Mouse (Mus musculus): ENCODE data around the gene Clpp. TPM values are rescaled to one million over a fixed set of nuclear protein-coding genes. Genes with fewer than 3 reads are reported as not detected.

The Clpp gene
- polyA plus RNA-seq (2014; fragmentation: Nextera tagmentation; extraction: Ambion mirVana) = 151 and 166 TPM in 2 replicates

- under 1% methylated on average over 52 of the region's 52 CpGs for WGBS
- Histone ChIP-seq H3K9ac (ENCODE audit: low read length) (peak within 1 kb of the TSS; percentile 87), H3K9me3 (ENCODE audit: control insufficient read depth, low read length) (no peaks in the 10 kb centered on the region), H3K4me2 (ENCODE audit: low read depth, low read length, severe bottlenecking) (peak within 1 kb of the TSS; percentile 77), H3K27ac (ENCODE audit: low read depth, low read length) (peak within 1 kb of the TSS; percentile 41; the same call in 1 of the 2 replicates), H3K4me1 (replicated peaks; ENCODE audit: control insufficient read depth, insufficient read depth, low read length) (peaks cover 4% of the 10 kb centered on the region), H3K4me3 (ENCODE audit: low read depth, low read length) (peak within 1 kb of the TSS; percentile 82), H3K27me3 (ENCODE audit: control insufficient read depth, insufficient read depth, low read length) (no peaks in the 10 kb centered on the region), H3K36me3 (ENCODE audit: control insufficient read depth, insufficient read depth, low read length) (peaks cover 13% of the 10 kb centered on the region; the same call in 1 of the 2 replicates)
- DNase-seq (ENCODE audit: low spot score) (peak; percentile 95), ATAC-seq (replicated peaks; ENCODE audit: low FRiP score) (peak; percentile 95)
These were observed at the start of gene Clpp for GRCm38 (mm10) chr17:56990115-56990746. TSS of gene Clpp (plus strand) at chr17:56990305.

GRCm38 (mm10) chr17:56950915-56951314 is 39.2 kb upstream of the Clpp start:
- Histone ChIP-seq H3K36me3 (ENCODE audit: control insufficient read depth, insufficient read depth, low read length) (no peaks in the 10 kb centered on the region), H3K27ac (ENCODE audit: low read depth, low read length) (no peak overlapping the region), H3K4me1 (replicated peaks; ENCODE audit: control insufficient read depth, insufficient read depth, low read length) (no peaks in the 10 kb centered on the region), H3K4me3 (ENCODE audit: low read depth, low read length) (no peak overlapping the region), H3K9ac (ENCODE audit: low read length) (no peak overlapping the region), H3K27me3 (ENCODE audit: control insufficient read depth, insufficient read depth, low read length) (no peaks in the 10 kb centered on the region), H3K9me3 (ENCODE audit: control insufficient read depth, low read length) (no peaks in the 10 kb centered on the region), H3K4me2 (ENCODE audit: low read depth, low read length, severe bottlenecking) (no peak overlapping the region)
- WGBS = 20% methylated on average over 3 of the region's 3 CpGs
- ATAC-seq (replicated peaks; ENCODE audit: low FRiP score) = no peak
- peak; percentile 76 for DNase-seq (ENCODE audit: low spot score)

- ATAC-seq (replicated peaks; ENCODE audit: low FRiP score) = no peak
These were observed 37.5 kb upstream of the Clpp start for GRCm38 (mm10) chr17:56952639-56953038.

GRCm38 (mm10) chr17:56954871-56955270 is 35.2 kb upstream of the Clpp start:
- Histone ChIP-seq H3K36me3 (ENCODE audit: control insufficient read depth, insufficient read depth, low read length) (no peaks in the 10 kb centered on the region), H3K9me3 (ENCODE audit: control insufficient read depth, low read length) (no peaks in the 10 kb centered on the region), H3K9ac (ENCODE audit: low read length) (no peak overlapping the region), H3K4me3 (ENCODE audit: low read depth, low read length) (no peak overlapping the region), H3K4me2 (ENCODE audit: low read depth, low read length, severe bottlenecking) (no peak overlapping the region), H3K27me3 (ENCODE audit: control insufficient read depth, insufficient read depth, low read length) (no peaks in the 10 kb centered on the region), H3K27ac (ENCODE audit: low read depth, low read length) (no peak overlapping the region), H3K4me1 (replicated peaks; ENCODE audit: control insufficient read depth, insufficient read depth, low read length) (no peaks in the 10 kb centered on the region)
- no peak for ATAC-seq (replicated peaks; ENCODE audit: low FRiP score)
- WGBS = 85% methylated on average over 7 of the region's 7 CpGs
- peak; percentile 33 for DNase-seq (ENCODE audit: low spot score)

More at GRCm38 (mm10) chr17:56952639-56953038, 37.5 kb upstream of the Clpp start:
- DNase-seq (ENCODE audit: low spot score) = no peak
- Histone ChIP-seq H3K36me3 (ENCODE audit: control insufficient read depth, insufficient read depth, low read length) (no peaks in the 10 kb centered on the region), H3K4me1 (replicated peaks; ENCODE audit: control insufficient read depth, insufficient read depth, low read length) (no peaks in the 10 kb centered on the region), H3K9me3 (ENCODE audit: control insufficient read depth, low read length) (no peaks in the 10 kb centered on the region), H3K4me2 (ENCODE audit: low read depth, low read length, severe bottlenecking) (no peak overlapping the region), H3K9ac (ENCODE audit: low read length) (no peak overlapping the region), H3K27me3 (ENCODE audit: control insufficient read depth, insufficient read depth, low read length) (no peaks in the 10 kb centered on the region), H3K4me3 (ENCODE audit: low read depth, low read length) (no peak overlapping the region), H3K27ac (ENCODE audit: low read depth, low read length) (no peak overlapping the region)
- WGBS = 88% methylated on average over 1 of the region's 1 CpGs

- ATAC-seq (replicated peaks; ENCODE audit: low FRiP score) = no peak
- peak; percentile 53 for DNase-seq (ENCODE audit: low spot score)
- no peak overlapping the region for H3K4me3 ChIP-seq (ENCODE audit: low read depth, low read length)
- H3K4me2 ChIP-seq (ENCODE audit: low read depth, low read length, severe bottlenecking) = no peak overlapping the region
- no peak overlapping the region for H3K9ac ChIP-seq (ENCODE audit: low read length)
- H3K27ac ChIP-seq (ENCODE audit: low read depth, low read length) = no peak overlapping the region
- 39% methylated on average over 11 of the region's 11 CpGs for WGBS
- no peaks in the 10 kb centered on the region for H3K9me3 ChIP-seq (ENCODE audit: control insufficient read depth, low read length)
- H3K27me3 ChIP-seq (ENCODE audit: control insufficient read depth, insufficient read depth, low read length) = no peaks in the 10 kb centered on the region
- H3K36me3 ChIP-seq (ENCODE audit: control insufficient read depth, insufficient read depth, low read length) = no peaks in the 10 kb centered on the region
- H3K4me1 ChIP-seq (replicated peaks; ENCODE audit: control insufficient read depth, insufficient read depth, low read length) = no peaks in the 10 kb centered on the region
These were observed 32.2 kb upstream of the Clpp start for GRCm38 (mm10) chr17:56957763-56958429.

GRCm38 (mm10) chr17:56958667-56959066 is 31.4 kb upstream of the Clpp start:
- Histone ChIP-seq H3K9ac (ENCODE audit: low read length) (no peak overlapping the region), H3K9me3 (ENCODE audit: control insufficient read depth, low read length) (no peaks in the 10 kb centered on the region), H3K4me1 (replicated peaks; ENCODE audit: control insufficient read depth, insufficient read depth, low read length) (no peaks in the 10 kb centered on the region), H3K4me3 (ENCODE audit: low read depth, low read length) (no peak overlapping the region), H3K27me3 (ENCODE audit: control insufficient read depth, insufficient read depth, low read length) (no peaks in the 10 kb centered on the region), H3K36me3 (ENCODE audit: control insufficient read depth, insufficient read depth, low read length) (no peaks in the 10 kb centered on the region), H3K27ac (ENCODE audit: low read depth, low read length) (no peak overlapping the region), H3K4me2 (ENCODE audit: low read depth, low read length, severe bottlenecking) (no peak overlapping the region)
- ATAC-seq (replicated peaks; ENCODE audit: low FRiP score) = no peak
- 83% methylated on average over 4 of the region's 4 CpGs for WGBS
- no peak for DNase-seq (ENCODE audit: low spot score)

- DNase-seq (ENCODE audit: low spot score) = no peak
- Histone ChIP-seq H3K4me3 (ENCODE audit: low read depth, low read length) (no peak overlapping the region), H3K9ac (ENCODE audit: low read length) (no peak overlapping the region), H3K27me3 (ENCODE audit: control insufficient read depth, insufficient read depth, low read length) (no peaks in the 10 kb centered on the region), H3K27ac (ENCODE audit: low read depth, low read length) (no peak overlapping the region), H3K9me3 (ENCODE audit: control insufficient read depth, low read length) (no peaks in the 10 kb centered on the region), H3K4me2 (ENCODE audit: low read depth, low read length, severe bottlenecking) (no peak overlapping the region), H3K36me3 (ENCODE audit: control insufficient read depth, insufficient read depth, low read length) (no peaks in the 10 kb centered on the region), H3K4me1 (replicated peaks; ENCODE audit: control insufficient read depth, insufficient read depth, low read length) (no peaks in the 10 kb centered on the region)
- 88% methylated on average over 4 of the region's 4 CpGs for WGBS
- ATAC-seq (replicated peaks; ENCODE audit: low FRiP score) = no peak
These were observed 28.2 kb upstream of the Clpp start for GRCm38 (mm10) chr17:56961880-56962279.

- Histone ChIP-seq H3K27ac (ENCODE audit: low read depth, low read length) (no peak overlapping the region), H3K27me3 (ENCODE audit: control insufficient read depth, insufficient read depth, low read length) (no peaks in the 10 kb centered on the region), H3K36me3 (ENCODE audit: control insufficient read depth, insufficient read depth, low read length) (no peaks in the 10 kb centered on the region), H3K4me2 (ENCODE audit: low read depth, low read length, severe bottlenecking) (no peak overlapping the region), H3K4me3 (ENCODE audit: low read depth, low read length) (no peak overlapping the region), H3K4me1 (replicated peaks; ENCODE audit: control insufficient read depth, insufficient read depth, low read length) (no peaks in the 10 kb centered on the region), H3K9me3 (ENCODE audit: control insufficient read depth, low read length) (no peaks in the 10 kb centered on the region), H3K9ac (ENCODE audit: low read length) (no peak overlapping the region)
- DNase-seq (ENCODE audit: low spot score) (peak; percentile 2), ATAC-seq (replicated peaks; ENCODE audit: low FRiP score) (no peak)
- 79% methylated on average over 5 of the region's 5 CpGs for WGBS
These were observed 27.3 kb upstream of the Clpp start for GRCm38 (mm10) chr17:56962642-56963405.
